Mouse (Mus musculus): ENCODE measurements around the gene Susd2.

DNA sequence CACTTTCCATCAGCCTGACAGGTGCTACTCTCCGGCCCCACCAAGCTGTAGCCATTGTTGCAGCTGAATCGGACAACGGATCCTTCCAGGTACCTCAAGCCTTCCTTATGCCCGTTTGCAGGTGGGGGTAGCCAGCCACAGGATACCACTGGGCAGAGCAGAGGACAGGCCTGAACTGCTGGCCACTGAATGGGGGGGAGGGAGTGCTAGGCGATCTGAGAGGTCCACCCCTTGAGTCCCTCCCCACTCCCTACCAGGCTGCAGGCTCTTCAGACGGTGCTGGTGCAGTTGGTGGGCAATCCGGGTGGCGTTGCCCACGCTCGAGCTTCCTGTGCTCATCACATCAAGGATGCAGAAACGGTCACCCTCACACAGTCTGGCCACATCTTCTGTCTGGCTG lies 6.1 kb downstream of the Susd2 start:
- TF ChIP-seq CTCF (IDR thresholded peaks at IDR 0.05; ENCODE audit: control insufficient read depth, insufficient read depth, insufficient read length) = no peak
- no peak for TF ChIP-seq MAX (IDR thresholded peaks at IDR 0.05)
- TF ChIP-seq USF1 (IDR thresholded peaks at IDR 0.05; ENCODE audit: low read depth) = no peak
- TF ChIP-seq MYOG (IDR thresholded peaks at IDR 0.05; ENCODE audit: control insufficient read depth, extremely low read depth, insufficient read length) = no peak
- no peak for TF ChIP-seq FOSL1 (IDR thresholded peaks at IDR 0.05; ENCODE audit: insufficient read depth, low read length, poor library complexity, severe bottlenecking)
- TF ChIP-seq MYOD1 (IDR thresholded peaks at IDR 0.05; ENCODE audit: control insufficient read depth, insufficient read length, low read depth) = no peak
